Mouse (Mus musculus) adrenal gland, postnatal 36 days (tissue): ENCODE measurements around the gene AU021092. TPM values are rescaled to one million over a fixed set of nuclear protein-coding genes. Genes with fewer than 3 reads are reported as not detected.
"Not testable (repeated sequence)": the region's sequence is repeated elsewhere in the genome, so short reads cannot be mapped to it uniquely, and the experiment has no call there.

Experiments
- DNase-seq, 2 experiments: peaks; one replicate each; pipeline ENCODE4 v3.0.0; 2021; ENCODE audit warnings: mixed read lengths in 1 of 2
- long read RNA-seq, 2 experiments: library from polyadenylated mRNA; stranded (forward); transcript quantifications; one replicate each; pipeline ENCODE4 v2.0.0; 2021; ENCODE audit warnings: borderline sequencing depth in 2 of 2
- total RNA-seq, 2 experiments: library from RNA; stranded (reverse); gene quantifications; 2 replicates each; pipeline ENCODE4 v1.2.3; 2021

The AU021092 gene
- 10 to 100 TPM; 13.0 to 23.0 TPM for total RNA-seq
- long read RNA-seq, experiment 1, transcript AU021092-201 (8 exons, 1,368 nt): major isoform, 15 of 17 reads
- long read RNA-seq, experiment 1, partial matches to known transcripts: 0 of 17 reads
- long read RNA-seq, experiment 1, other reads (novel, unspliced or antisense): 2 of 17 reads
- long read RNA-seq, experiment 2, partial matches to known transcripts: 1 of 7 reads
- long read RNA-seq, experiment 2, other reads (novel, unspliced or antisense): 2 of 7 reads

DNA sequence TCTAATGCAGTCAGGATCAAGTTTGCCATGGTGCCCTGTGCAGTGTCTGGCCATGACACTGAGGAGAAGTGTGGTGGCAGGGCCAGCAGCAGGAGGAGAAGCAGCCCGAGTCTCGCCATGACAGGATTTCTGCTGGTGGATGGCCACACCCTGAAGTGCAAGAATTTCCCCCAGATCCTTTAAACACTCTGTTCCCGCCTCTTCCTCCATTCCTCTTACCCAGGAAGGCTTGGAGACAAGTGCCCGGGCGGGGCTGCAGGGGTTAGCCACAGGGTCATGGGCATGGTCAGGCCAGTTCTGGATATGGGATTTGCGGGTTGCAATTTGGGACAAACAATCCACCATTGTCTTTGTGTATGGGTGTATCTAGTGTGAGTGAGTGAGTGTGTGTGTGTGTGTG is at the start of gene AU021092:
Gene AU021092 (minus strand): TSS at position 160 of the 400 bp plus-strand sequence.
- peak; percentile 33 to 43 for DNase-seq

- no peak for DNase-seq
These were observed 49.4 kb upstream of the AU021092 start for GRCm38 (mm10) chr16:5271411-5272035.

DNA sequence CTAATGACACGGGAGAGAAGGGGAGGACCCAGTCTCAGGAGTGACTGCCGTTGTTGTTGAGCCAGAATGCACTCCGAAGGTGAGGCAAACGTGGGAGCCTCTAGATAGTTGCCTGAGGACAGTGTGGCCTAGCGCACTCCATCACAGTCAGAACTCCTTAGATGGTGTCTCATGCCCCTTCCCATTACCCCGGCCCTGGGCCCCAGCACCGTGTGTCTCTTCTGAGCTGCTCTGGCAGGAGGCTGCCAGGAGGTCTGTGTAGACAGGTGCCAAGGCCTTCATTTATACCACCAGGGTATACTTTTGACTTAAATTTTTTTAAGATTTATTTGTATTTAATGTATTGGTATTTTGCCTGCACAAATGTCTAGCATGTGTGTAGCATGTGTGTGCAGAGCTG is 41.8 kb upstream of the AU021092 start:
- no peak for DNase-seq

GRCm38 (mm10) chr16:5263156-5263555 is 41.1 kb upstream of the AU021092 start:
- no peak for DNase-seq

DNA sequence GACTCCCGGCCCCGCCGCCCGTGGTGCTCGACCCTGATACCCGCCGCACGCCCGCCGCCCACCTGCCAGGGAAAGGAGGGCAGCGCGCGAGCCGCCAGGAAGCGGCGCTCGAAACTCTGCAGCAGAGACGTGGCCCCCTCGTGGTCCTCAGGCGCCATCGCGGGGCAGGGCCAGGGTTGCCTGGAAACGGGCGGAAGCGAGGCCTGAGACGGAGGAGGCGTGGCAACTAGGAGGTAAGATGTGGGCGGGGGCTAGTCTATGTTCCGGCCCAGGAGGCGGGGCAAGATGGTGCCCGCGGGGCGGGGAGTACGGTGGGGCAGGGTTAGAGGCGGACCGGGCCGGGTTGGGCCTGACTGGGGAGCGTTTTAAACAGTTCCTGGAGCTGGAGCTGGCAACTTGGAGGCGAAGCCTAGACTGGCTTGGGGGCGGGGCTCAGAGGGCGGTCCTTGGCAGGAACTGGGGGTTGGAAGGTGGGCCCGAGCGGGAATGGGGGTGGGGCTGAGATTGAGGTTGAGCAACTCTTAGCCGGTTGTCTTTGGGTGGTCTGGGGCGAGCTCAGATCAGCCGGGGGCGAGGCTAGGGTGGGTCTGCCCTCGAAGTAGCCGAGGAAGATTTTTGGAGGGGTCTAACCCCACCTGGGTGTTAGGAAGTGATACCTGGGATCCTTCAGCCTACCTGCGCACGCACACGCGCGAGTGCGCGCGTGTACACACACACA is 33.8 kb upstream of the AU021092 start, which contains the start of gene Eef2kmt:
Gene Eef2kmt (minus strand): TSS at position 205 of the 718 bp plus-strand sequence.
- DNase-seq: peak; percentile 100

GRCm38 (mm10) chr16:5255081-5255740 is 33.1 kb upstream of the AU021092 start:
- DNase-seq: no peak

- peak; percentile 85 to 89 for DNase-seq
These were observed 32.4 kb upstream of the AU021092 start for GRCm38 (mm10) chr16:5254346-5255025.

- DNase-seq: no peak
These were observed 30.2 kb upstream of the AU021092 start for GRCm38 (mm10) chr16:5252260-5252659.

DNA sequence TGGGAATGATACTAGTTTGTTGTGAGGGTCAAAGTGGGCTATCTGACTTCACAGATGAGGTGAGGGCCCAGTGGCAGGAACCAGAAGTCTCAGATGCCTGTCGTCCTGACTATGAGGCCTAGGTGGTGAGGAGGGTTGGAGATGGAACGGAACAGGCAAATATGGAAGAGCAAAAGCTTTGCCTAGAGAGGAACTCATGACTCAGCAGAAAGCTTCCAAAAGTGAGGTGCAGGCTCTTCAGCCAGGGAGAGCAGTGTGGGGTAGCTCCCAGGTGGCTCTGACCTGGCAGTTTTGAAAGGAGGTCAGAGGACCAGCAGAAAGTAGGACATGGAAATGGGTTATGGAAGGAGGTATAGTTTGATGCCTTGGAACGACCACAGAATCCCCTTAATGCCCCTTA is 28.8 kb upstream of the AU021092 start:
- no peak for DNase-seq

DNA sequence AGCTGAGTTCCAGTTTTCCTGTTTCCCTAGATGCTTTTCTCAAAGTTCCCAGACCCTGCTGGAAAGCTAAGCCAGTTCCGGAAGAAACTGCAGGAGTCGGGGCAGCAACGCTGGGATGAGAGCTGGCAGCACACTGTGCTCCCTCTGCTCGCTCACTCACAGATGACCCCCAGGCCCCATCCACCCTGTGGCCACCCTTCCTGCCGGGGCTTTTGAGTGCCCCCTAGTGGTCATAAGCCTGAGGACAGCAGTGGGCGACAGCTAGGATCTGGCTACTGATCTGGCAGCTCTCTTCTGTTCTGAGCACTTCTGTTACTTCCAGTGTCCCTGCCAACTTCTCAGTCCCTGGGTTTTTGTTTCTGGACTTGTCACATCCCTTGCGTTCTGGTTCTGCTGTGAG is 22.3 kb upstream of the AU021092 start:
- peak; percentile 78 to 85 for DNase-seq

DNA sequence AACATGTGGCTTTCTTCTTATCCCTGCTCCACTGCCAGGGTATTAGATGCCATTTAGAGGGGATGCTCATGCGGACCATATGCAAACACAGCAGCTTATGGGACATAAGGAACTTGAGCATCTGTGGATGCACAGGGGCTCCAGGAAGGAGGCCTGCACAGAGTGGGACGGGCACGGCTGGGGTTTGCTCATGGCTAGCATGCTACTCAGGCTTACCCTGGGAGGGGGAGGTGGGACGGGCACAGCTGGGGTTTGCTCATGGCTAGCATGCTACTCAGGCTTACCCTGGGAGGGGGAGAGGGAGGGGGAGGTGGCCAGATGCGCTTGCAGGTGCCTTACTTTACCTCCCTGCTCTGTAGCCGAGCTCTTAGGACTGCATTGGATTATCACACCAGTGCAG is 20.8 kb upstream of the AU021092 start:
- DNase-seq: no peak

DNA sequence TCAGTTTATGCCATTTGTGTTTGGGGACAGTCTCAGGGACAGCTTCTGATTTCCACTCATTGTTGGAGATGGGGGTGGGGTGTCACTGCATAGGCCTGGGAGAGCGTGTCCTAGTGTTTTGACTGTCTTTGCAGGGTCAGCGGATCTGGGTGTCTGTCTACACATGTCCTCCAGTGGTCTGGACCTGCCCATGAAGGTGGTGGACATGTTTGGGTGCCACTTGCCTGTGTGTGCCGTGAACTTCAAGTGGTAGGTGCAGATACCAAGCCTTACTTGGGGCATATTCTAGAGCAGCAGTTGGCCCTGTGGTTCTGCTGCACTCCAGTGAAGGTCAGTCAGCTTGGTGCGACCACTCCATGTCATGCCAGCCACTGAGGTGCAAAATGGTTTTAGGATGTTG is 20.3 kb upstream of the AU021092 start:
- DNase-seq: no peak

- peak; percentile 95 to 97 for DNase-seq
These were observed 11.6 kb upstream of the AU021092 start, which contains the start of gene Alg1 for GRCm38 (mm10) chr16:5233418-5234313. TSS of gene Alg1 (plus strand) at chr16:5233621.

DNA sequence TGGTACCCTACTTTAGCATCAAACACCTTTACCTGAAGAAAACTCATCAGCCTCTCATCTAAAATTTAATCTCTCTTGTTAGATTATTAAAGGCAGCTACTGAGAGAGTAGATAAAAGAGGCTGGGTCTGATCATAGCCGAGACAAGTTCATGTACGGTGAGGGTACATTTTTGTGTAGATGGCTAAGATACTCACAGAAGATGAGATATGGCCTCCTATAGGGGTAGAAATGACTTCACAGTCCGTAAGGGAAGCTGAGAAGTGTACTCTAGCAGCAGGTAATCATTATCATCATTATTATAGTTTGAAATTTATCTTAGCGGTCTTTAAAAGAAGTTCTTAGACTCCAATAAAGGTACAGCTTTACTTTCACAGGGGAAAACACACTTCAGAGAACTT is 10.9 kb upstream of the AU021092 start:
- no peak for DNase-seq

GRCm38 (mm10) chr16:5228103-5228502 is 6.0 kb upstream of the AU021092 start:
- not testable (repeated sequence) for DNase-seq

DNA sequence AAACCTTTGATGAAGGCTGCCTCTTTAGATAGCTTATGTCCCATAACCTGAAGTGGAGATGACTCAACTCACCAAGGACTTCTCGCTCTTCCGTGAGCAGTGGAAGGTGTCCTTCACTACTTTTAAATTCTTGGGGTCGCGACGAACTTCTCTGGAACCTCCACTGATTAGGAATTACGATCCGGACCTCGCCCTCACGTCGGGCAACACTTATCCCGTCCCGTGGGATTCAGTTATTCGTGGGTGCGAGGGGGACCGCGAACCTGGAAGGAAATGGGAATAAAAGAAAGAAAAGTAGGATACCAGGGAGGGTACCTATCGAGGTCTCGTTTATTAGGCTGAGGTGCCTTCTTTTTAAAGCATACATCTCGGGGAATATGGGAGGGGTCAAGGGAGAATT is 5.4 kb upstream of the AU021092 start:
- DNase-seq: not testable (repeated sequence)

- DNase-seq: peak; percentile 42 to 52
These were observed 4.4 kb upstream of the AU021092 start for GRCm38 (mm10) chr16:5226534-5226933.

DNA sequence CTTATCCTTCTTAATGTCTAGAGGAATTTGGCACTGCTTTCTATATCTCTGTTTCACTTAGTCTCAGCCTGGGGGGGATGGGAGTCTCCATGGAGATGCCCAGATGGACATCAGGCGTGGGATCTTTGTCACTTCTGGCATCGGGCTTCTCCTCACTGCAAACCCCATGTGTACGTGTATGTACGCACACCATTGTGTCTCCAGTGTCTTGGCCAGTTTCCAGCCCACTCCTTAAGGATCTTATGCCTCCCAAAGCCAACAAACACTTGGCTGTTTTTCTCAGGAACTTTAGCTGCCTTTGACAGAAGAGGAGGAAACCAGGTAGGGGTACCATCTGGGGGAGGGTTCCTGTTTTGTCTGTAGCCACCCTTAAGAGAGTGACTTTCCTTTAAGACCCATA is 696 bp downstream of the AU021092 start:
- no peak for DNase-seq

DNA sequence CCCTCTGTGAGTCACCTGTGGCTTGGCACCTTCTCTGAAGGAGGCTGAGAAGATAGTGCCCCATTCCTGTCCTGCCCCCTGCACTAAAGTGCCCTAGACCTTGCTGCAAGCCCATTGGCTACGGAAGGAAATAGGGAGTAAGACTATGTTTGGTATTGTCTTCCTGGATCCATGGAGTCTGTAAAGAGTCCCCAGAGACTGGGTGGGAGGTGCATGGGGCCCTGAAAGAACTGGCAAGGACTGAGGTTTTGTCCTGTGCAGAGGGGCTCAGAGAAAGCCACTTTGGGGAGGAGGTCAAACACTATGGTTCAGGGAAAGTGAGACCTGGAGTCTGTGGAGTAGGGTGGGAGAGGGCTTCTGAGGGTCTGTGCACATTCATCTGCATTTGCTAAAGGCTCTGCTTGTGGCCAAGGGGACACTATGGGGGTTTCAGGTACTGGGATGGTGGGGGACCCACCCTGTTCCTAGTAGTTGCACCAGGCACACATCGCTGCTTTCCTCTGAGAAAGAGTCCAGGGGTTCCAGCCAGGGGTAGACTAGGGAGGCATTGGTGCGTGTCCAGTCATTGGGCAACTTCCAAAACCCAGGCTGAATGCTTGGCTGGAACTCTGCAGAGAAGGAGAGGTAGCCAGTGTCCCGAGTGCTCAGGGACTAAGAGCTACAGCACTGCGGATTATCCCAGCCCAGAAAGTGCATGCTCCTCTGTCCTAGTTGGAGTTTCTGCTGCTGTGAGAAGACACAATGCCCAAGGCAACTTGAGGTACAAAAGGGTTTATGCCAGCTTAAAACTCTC is 4.6 kb downstream of the AU021092 start:
- no peak for DNase-seq

DNA sequence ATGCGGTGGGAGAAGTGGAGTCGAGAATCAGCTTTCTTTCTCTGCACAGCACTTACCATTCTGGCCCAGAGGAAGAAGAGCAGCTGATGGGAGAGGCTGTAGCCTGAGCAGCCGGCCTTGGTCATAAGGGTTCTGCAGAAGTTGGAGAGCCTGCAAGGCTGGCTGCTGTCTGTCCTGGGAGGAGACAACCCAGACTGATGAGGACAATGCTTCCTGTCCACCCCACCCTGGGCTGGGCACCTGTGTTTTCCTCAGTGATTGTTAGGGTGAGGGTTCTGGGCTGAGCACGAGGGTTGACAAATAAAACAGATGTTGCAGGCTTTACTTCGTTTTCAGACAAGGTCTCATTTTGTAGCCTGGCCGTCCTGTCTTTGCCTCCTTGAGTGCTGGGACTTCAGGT is 5.4 kb downstream of the AU021092 start:
- no peak for DNase-seq
